Mouse (Mus musculus): ENCODE measurements around the gene A3galt2.

DNA sequence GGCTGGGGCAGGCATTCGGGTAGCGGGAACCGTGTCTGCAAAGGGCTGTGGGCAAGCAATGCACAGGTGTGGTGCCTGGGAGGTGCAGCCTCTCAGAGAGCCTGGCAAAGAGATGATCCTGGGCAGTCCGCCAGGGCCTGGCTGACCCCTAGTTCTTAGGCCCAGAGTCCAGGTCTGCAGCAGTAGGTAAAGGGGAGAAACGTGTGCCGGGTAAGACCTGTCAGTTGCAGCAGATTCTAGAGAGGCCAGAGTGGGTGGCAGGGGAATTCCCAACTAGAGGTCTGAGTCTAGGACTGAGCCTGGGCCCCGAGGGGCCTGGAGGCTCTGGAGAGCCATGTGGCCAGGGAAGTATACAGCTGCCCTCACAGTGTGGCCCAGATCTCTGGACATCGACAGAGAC, 39.0 kb downstream of the A3galt2 start:
- TF ChIP-seq POLR2A (IDR thresholded peaks at IDR 0.05; ENCODE audit: low read depth, low read length) (no peak), CTCF (IDR thresholded peaks at IDR 0.05; ENCODE audit: borderline replicate concordance, insufficient read depth, low read length) (no peak)
